Mouse (Mus musculus): Measurements from ENCODE around the gene Prrc2c. TPM values are rescaled to one million over a fixed set of nuclear protein-coding genes. Genes with fewer than 3 reads are reported as not detected.
"Not testable (repeated sequence)": the region's sequence is repeated elsewhere in the genome, so short reads cannot be mapped to it uniquely, and the experiment has no call there.

The Prrc2c gene
- total RNA-seq, 2 experiments from 2014 or later: 121 to 153 TPM

GRCm38 (mm10) chr1:162693721-162694120, 46.6 kb downstream of the Prrc2c start:
- DNase-seq: no peak

DNA sequence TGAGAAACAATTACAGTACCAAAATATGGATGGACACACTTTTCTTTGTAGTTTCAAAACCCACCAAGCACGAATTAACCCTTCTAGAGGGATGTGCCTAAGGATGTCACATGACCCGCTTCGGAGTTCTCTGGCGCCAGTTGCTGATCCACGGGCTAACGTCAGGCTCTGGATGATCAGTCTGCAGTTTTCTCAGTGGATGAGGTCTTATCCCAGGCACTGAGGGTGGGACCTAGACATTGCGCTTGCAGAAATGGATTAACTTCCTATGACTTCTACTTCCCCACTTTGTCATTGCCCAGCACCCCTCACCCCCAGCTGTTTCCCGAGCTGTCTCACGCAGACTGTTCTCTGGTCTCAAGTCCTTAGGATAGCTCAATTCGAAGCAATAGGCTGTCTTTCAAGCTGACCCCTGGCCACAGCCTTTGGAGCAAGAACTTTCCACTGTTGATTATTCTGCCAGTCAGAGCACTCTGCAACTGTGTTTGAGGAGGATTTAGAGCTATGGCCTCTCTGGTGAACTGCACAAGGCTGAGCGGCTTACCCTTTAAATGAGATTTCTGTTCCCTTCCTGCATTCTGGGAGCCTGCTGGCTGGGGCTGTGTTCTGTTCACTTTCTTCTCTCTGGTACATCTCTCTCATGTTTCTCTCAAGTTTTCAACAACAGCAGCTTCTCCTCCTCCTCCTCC, 74.7 kb downstream of the Prrc2c start:
- peak; percentile 7 for DNase-seq

DNA sequence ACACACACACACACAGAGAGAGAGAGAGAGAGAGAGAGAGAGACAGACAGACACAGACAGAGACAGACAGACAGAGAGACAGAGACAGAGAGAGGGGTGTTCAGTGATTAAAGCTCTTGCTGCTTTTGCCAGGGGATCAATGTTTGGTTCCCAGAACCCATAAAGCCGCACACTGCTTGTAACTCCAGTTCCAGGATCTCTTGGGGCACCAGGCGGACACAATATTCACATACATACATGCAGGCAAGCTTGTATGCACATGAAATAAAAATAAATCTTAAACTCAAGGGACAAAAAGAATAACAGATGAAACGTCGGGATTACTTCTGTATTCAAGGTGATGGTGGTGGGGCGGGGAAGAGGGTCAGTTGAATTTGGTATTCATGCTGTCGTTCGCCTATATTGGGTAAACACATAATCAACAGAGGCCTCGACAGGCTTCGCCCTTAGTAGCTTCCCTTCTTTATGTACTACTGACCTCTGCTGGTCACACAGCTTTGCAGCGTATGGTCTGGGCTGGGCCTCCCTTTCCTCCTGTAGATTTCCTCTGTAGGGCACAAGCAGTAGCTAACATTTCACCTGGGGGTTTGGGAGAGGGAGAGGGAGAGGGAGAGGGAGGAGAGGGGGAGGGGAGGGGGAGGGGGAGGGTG, 75.4 kb downstream of the Prrc2c start:
- DNase-seq: peak; percentile 81

DNA sequence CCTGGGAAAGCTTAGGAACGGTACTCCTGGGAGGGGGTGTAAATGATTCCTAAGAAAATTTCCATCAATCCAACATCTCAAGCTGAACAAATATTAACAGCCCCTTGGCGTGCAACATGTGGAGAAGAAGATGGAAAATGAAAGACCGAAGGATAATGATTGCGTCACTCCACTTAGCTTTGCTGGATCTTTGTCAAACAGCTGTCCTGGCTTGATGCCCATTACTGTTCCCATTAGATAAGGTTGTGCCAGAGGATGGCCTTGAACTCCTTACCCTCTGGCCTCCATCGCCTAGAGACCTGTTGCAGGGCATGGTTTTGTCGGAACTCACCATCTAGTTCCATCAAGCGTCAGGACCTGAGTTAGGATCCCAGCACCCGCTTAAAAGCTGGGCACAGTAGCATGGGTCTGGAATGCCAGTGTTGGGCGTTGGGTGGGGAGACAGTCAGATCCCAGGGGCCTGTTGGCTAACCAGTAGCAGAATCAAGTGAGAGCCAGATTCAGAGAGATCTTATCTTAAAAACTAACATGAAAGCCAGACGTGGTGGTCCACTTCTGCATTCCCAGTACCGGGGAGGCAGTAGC, 80.0 kb downstream of the Prrc2c start:
- DNase-seq: peak; percentile 53

GRCm38 (mm10) chr1:162658119-162658518, 82.2 kb downstream of the Prrc2c start, which contains the start of gene Myocos:
Gene Myocos (minus strand): TSS chr1:162658219.
- no peak for DNase-seq

GRCm38 (mm10) chr1:162648416-162648815, 91.9 kb downstream of the Prrc2c start:
- DNase-seq: no peak

- no peak for DNase-seq
Measured at GRCm38 (mm10) chr1:162646083-162646686, 94.2 kb downstream of the Prrc2c start.

DNA sequence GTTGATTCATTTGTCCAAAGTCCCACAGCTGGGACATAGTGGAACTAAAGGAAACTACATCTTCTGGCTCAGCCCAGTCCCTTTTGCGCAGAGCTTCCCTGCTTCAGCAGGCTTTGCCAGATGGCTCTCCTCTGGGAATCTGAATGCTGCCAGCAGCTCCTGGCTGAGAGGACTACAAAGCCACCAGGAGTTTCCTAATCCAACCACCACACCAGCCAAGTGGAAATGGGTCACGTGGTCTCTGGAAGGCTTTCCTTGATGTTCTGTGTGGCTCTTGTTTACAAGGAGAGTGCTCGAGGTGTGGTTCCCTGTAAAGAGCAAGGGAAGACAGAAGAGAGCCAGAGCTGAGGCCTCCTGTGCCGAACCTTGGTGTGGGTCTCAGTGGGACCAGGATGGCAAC, 96.6 kb downstream of the Prrc2c start:
- DNase-seq: peak; percentile 86

DNA sequence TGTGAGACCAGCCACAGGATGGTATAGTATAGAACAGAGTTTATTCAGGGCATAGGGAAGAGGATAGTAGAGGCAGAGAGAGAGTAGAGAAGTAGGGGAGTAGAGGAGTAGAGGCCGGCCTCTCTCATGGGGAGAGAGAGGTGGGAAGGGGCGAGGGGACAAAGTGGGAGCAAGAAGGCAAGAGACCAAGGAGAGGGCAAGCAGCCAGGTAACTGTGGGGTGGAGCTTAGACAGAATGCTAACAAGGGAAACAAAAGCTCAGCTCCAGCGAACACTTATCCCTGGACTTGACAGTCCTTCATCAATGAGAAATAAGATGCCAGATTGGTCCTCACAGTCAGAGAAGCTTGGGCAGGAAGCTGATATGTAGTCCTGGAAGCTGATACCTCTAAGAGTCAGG, 97.8 kb downstream of the Prrc2c start:
- DNase-seq: no peak

DNA sequence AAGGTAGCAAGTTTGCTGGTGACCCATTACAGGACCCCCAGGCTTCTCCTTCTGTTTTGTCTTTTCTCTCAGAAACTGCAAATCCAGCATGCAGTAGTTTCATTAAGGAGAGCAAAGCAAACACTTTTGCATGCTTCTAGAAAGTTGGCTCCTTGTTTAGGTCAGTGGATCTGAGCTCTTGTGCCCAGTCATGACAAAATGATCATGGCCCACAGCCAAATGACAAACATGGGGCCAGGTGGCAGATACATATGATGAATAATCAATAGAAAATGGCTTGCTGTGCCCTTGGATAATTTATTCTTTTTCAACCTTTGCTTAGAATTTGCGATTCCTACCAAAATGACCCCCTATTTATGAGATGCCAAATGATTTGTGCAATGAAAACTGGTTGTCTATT, 100.5 kb downstream of the Prrc2c start:
- DNase-seq: peak; percentile 16

GRCm38 (mm10) chr1:162639051-162639750, 101.2 kb downstream of the Prrc2c start, which contains the start of gene Myoc:
Gene Myoc (plus strand): TSS chr1:162639155.
- no peak for DNase-seq

GRCm38 (mm10) chr1:162638535-162638934, 101.8 kb downstream of the Prrc2c start:
- no peak for DNase-seq

DNA sequence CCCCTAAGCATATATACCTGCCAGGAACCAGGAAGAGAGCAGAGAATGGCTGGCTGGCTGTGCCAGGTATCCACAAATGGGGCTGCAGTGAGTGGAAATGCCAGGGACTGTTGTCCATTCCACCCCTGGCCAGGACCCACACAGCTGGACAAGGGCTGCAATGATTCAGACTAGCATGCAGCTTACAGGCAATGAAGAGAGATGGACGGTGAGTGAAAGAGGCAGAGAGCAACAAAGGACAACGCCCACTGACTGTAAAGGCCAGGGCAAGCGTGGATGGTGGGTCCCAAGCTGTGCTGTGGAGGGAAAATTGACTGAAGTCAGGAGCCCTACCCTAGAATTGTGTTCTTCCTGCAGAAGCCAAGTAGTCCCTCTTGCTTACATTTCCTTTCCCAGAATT, 103.8 kb downstream of the Prrc2c start:
- no peak for DNase-seq

DNA sequence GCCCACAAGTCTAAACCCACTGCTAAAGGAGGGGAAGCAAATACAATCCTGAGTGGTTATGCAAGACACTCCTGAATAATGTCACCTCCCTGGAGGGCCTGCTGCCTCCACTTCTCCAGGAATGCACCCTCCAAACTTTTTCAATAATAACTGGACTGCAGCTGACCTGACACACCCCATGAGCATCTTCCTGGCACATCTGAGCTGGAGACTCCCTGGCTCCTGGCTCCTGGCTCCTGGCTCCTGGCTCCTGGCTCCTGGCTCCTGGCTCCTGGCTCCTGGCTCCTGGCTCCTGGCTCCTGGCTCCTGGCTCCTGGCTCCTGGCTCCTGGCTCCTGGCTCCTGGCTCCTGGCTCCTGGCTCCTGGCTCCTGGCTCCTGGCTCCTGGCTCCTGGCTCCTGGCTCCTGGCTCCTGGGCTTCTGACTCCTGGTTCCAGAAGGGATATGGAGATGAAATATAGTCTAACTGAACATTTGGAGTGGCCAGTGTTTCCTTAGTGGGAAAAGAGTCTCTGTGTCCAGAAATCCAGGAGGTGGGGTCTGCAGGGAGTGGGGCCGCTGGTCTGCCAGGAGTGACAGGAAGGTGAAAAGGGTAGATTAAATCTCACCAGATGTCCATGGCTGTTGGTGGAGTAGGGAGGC, 104.9 kb downstream of the Prrc2c start:
- DNase-seq: peak; percentile 9

DNA sequence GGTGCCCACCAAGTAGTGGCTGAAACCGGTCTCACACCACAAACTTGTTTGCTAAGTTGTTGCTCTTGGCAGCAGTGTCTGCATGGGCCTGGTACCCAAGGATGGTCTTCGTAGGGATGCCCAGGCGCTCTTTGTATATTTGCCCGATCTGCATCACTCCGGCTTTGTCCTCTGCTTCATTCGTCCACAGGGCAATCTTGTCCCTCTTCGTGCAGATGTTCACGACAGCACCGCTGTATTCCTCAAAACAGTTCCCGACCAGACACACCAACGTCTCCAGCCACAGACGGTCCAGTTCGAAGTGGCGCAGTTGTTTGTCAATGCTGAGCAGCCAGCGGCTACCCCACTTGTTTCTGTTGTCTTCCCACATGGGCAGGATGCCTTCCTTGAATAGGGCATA, 112.0 kb downstream of the Prrc2c start:
- not testable (repeated sequence) for DNase-seq

DNA sequence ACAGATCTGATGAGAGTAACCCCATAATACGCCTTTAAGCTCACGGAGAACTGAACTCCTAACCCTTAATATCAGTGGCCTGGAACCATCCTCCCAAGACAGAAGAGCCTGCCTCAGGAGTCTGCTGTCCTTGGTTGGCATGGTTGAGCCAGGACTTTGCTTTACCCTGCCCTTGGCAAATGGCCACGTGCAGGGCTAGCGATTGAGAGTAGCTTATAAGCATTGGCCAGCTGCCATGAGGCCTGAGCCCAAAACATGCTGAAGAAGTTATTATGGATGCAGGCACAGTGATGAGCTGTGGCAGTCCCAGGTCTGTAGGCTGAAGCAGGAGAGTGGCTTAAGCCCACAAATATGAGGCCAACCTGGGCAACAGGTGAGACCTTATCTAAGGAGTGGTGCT, 112.5 kb downstream of the Prrc2c start:
- DNase-seq: peak; percentile 31

DNA sequence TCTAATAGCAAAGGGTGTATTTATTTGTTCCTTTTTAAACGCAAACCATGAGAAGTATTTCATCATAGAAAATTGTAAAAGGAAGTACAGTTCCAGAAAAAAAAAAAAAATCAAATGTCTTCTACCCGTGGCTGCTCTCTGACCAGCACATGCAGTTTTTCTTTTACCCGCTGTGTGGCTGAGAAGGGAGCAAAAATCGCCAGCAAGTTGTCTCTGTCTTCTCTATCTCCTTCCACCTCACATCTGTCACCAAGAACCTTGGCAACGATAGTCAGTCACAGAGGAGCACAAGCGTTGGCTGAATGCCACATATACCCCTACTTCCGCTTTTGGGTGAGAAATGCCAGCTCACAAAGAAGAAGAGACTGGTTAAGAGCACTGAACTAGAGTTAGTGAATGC, 115.1 kb downstream of the Prrc2c start:
- DNase-seq: no peak

GRCm38 (mm10) chr1:162623895-162624294, 116.5 kb downstream of the Prrc2c start:
- DNase-seq: no peak
